Mouse (Mus musculus) naive thymus-derived CD4-positive, alpha-beta T cell, adult 2 months (primary cell): Measurements from ENCODE around the gene Capzb.
A peak's percentile ranks its signal among the peaks of the same experiment; 100 is the strongest.

Experiments used
- DNase-seq: peaks from one replicate; pipeline ENCODE4 v3.0.0-alpha.2; 2011; ENCODE audit warnings: low read depth

Gene Capzb

DNA sequence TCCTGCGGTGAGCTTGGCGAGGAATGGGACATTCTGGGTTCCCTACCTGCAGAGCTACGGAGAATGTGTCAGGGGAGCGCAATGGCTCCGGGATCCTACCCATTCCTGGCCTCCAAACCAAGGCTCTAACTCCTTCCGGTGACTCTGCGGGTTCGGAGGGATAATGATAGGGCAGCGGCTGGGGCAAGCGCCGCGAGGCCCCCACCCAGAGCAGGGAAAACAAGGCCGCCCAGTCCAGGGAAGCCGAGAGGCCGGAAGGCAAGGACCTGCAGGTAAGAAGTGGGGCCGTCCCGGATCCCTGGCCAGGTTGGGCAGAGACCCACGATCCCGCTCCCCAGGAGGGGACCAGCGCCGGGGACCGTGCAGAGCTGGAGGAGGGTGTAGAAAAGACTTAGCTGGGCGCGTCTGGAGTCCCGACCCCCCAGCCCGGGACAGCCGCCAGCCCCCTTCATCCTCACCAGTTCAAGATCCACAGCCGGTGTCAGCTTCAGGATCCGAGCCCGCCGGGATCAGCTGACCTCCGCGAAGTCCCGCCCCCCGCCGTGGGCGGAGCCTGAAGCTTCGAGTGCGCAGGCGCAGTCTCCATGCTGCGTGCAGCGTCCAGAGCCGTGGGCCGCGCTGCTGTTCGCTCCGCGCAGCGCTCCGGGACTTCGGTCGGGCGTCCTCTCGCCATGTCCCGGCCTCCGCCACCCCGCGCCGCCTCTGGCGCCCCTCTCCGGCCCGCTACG lies 117.6 kb downstream of the Capzb start, which contains the start of the genes Pqlc2 and Akr7a5:
Gene Pqlc2, minus strand, starts transcription at position 538 of the 728 bp plus-strand sequence.
Gene Akr7a5, plus strand, starts transcription at position 574 of the 728 bp plus-strand sequence.
- peak; percentile 97 for DNase-seq

DNA sequence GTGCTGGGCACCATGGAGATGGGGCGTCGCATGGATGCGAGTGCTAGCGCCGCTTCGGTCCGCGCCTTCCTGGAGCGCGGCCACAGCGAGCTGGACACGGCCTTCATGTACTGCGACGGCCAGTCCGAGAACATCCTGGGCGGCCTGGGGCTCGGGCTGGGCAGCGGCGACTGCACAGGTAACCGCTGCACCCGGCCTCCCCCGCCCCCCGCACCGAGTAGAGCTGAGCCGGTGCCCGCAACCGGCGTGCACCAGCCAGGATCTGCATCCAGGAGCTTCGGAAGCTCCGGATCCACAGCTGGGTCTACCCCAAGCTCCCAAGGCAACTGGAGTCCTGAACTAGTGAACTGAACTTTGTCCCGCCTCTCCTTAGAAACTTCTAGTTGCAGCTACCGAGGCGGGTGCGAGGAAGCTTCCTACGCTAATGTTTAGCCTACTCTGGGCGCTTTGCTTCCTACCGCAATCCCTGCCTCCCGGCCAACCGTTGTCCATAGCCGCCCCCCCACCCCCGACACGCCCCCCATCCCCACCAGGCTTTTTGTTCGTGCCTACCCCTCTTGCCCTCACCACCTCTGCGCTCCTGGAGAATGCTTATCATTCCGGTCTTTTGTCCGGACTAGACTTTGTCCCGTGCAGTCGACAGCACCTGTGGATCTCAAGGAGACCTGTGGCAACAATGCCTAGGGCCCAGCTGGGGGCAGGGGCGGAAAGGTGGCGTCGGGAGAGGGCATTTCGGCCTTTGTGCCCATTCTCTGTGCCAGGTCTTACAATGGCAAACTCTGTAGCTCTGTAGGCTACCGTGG lies 118.4 kb downstream of the Capzb start:
- no peak for DNase-seq

DNA sequence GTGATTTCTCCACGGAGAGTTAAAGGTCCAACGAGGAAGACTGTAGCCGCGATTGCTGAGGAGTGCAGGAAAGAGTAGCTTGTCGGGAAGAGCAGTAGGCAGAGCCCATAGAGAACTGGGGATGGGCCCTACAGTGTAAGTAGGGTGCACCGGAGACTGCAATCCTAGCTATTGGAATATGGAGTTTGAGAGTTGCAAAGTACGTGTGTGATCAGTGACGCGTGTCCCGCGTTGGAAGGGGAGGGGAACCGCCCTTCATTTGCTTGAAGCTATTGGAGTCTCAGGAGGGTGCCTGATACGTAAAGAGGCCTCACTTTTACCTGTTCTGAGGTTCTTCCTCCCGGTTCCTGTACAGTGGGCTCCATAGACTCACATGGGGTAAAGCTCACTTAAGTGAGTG lies 119.0 kb downstream of the Capzb start:
- no peak for DNase-seq

DNA sequence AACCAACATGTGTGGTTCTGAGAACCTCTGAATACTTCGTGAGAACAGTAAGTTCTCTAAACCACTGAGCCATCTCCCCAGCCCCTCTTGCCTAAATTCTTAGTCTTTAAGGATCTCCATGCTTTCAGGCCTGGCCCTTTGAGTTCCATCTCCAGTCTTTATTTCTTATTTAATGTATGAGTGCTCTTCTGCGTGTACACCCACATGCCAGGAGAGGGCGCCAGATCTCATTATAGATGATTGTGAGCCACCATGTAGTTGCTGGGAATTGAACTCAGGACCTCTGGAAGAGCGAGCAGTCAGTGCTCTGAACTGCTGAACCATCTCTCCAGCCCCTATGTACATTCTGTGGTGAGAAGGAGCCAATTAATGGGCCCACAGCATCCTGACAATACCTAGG lies 119.9 kb downstream of the Capzb start:
- DNase-seq: peak; percentile 80

DNA sequence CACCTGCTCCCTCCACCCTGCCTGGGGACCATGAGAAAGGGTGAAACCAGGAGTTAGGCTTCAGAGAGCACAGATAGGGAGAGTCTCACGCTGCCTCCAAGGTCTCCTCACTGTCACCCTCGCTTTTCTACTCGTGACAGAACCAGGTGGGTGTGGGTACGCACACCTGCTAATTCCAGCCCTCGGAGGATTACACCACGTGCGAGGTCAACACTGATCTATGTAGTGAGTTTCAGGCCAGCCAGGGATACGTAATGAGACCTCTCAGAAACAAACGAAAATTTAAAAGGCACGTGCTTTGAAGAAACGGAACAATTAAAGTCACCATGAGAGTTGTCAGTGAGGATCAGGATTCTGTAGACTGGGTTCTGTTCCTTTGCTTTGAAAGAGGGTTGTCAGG lies 125.8 kb downstream of the Capzb start:
- DNase-seq: no peak

DNA sequence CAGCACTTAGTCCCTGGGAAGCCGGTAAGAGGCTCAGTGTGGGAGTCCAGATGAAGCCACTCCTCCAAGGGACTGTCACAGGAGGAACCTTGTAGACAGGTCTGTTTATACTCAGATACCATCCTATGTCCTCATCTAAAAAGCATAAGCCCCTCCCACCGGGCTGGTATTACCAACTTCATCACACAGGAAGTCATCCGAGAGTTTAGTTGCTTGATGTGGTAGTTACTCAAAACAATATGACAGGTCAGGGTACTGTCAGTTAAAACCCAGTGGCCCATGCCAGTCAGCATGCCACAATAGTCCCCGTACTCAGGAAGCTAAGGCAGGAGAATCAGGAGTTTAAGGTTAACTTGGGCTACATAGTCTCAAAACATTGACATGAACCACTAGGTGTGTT lies 127.0 kb downstream of the Capzb start:
- peak; percentile 48 for DNase-seq

DNA sequence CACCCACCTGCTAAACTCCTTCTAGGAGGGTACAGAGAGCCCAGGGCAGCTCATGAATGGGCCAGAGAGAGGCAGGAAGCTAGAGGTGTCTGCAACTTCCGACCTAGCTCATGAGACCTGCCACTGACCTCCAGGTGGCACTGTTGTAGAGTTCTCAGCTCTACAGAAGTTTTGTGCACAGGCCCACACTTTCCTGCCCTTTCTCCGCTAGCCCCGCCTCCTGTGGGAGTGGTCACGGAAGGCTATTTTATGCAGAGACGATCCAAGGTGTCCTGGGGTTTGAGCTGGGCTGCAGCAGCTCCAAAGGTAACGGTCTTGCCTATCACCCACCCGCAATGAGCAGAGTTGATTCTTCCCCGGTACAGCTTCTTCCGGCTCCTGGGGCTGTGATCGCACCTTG lies 137.9 kb downstream of the Capzb start:
- peak; percentile 97 for DNase-seq

DNA sequence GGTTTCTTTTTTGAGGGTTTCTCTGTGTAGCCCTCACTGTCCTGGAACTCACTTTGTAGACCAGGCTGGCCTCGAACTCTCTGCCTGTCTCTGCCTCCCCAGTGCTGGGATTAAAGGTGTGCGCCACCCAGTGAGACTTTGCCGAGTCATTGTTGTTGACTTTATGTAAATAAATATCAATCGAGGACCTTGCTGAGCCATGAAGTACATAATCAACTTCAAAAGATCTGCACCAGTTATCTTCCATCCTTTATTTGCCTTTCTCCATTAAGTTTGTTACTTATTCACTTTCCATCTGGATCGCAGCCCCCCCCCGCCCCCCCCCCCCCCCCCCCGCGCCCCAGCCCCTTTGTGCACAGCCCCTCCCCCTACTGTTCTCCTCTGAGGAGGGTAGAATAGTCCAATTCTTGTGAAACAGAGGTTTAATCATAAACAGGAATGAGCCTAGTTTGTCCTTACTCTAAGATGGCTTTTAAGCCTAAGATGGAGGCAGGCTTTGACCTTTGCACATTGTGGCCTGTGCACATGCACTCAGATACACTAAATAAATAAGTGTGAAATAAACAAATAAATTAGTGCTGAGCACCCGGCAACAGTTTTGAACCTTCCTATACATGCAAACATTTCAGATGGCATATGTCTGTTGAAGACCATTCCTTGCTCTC lies 142.1 kb downstream of the Capzb start:
- no peak for DNase-seq

DNA sequence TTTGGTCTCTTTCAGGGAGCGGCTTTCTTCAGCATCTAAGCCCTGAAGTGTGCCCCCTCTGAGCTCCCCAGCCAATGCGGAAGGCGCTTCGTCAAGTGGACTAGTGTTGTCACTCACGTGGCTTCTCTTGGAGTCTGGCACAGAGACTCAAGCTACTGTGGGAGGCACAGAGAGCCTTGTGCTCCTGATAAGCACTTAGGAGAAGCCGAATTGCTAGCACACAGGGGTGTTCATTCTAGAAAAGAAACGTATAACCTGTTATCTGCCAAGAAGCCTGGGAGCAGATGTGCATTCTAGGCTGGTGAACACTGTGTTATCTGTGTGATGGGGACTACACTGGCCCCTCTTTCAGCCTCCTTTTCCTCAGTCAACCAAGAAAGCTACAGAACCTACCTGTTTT lies 142.8 kb downstream of the Capzb start:
- DNase-seq: no peak

DNA sequence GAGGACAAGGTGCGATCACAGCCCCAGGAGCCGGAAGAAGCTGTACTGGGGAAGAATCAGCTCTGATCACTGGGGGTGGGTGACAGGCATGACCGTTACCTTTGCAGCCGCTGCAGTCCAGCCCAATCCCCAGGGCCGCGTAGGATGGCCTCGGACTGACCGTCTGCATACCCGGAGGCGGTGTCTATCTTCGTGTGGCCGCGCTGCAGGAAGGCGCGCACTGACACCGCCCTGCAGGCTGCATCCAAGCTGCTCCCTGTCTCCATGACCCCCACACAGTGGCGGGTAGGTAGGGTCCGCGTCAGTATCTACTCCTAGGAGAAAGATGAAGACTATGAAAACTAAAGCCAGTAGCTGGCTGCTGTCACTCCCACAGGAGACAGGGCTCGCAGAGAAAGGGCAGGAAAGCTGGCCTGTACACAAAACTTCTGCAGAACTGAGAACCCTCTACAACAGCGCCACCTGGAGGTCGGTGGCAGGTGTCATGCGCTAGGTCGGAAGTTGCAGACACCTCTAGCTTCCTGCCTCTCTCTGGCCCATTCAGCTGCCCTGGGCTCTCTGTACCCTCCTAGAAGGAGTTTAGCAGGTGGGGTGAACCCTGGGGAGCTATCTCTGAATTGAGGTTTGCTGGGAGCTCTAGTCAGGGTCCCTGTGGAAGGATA lies 144.3 kb downstream of the Capzb start:
- DNase-seq: peak; percentile 93

DNA sequence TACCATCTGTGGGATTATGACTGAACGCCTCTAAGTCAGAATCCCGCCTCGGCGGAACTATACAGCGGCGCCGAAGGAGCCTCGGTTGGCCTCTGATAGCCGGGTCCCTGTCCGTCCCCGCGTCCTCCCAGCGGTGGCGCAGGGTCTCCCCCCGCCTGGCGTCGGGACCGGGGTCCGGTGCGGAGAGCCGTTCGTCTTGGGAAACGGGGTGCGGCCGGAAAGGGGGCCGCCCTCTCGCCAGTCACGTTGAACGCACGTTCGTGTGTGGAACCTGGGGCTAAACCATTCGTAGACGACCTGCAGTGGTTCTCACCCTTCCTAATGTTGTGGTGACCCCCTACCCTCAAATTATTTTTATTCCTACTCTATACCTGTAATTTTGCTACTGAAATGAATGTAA lies 145.4 kb downstream of the Capzb start:
- no peak for DNase-seq

DNA sequence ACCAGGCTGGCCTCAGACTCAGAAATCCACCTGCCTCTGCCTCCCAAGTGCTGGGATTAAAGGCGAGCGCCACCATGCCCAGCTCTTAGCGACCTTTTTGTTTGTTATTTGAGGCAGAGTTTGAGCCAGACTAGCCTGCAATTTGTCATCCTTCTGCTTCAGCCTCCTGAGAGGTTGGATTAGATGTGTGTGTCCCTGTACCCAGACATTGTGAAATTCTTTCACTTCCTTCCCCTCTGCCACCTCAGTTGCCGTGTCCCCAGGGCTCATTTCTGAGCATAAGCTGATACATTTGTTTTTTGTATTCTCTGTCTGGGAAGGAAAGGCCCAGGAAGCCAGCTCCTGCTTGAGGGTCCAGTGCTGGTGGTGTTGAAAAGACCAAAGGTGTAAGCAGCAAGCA lies 148.1 kb downstream of the Capzb start:
- DNase-seq: no peak
